Mouse (Mus musculus) E14TG2a.4 (cell line): Measurements from ENCODE around the gene Mst1r.

ENCODE experiments used
- H3K27me3 ChIP-seq: 2 replicates; pipeline ENCODE4 v1.6.1; 2014; ENCODE audit warnings: low read length, control low read depth; ENCODE audit not compliant: insufficient read depth
- H3K36me3 ChIP-seq: 2 replicates; pipeline ENCODE4 v1.6.1; 2014; ENCODE audit warnings: low read length, control low read depth; ENCODE audit not compliant: insufficient read depth
- H3K4me1 ChIP-seq: replicated peaks from 2 replicates; pipeline ENCODE4 v1.6.1; 2014; ENCODE audit warnings: low read depth, low read length, control low read depth
- H3K4me3 ChIP-seq: replicated peaks from 2 replicates; pipeline ENCODE4 v1.5.1; 2014; ENCODE audit warnings: mild to moderate bottlenecking, low read length
- H3K9me3 ChIP-seq: 2 replicates; pipeline ENCODE4 v1.6.1; 2014; ENCODE audit warnings: low read length, control low read depth
- CTCF ChIP-seq: conservative IDR thresholded peaks from 2 replicates; pipeline ENCODE4 v1.5.1; 2014; ENCODE audit warnings: low read length
- NANOG ChIP-seq: IDR thresholded peaks from 2 replicates; pipeline ENCODE4 v1.6.1; 2014; ENCODE audit warnings: borderline replicate concordance, low read length, mixed read lengths
- POU5F1 ChIP-seq: IDR thresholded peaks from 2 replicates; pipeline ENCODE4 v1.6.1; 2014; ENCODE audit warnings: low read length, borderline replicate concordance

Mst1r gene

DNA sequence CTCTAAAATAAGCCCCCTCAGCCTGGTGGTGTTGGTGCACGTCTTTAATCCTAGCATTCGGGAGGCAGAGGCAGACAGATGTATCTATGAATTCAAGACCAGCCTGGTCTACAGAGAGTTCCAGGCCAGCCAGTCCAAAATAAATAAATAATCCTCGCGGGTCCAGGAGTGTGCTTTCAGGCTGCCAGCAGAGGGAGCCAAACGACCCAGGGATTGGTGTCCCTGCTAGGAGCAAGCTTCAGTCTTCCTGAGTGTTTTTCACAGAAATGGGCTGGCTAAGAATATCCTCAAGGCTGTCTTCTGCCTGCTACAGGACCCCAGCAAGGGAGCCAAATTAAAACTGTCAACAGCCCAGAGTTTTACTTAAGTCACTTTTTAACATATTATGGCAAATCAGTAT lies 57.0 kb downstream of the Mst1r start:
- Histone ChIP-seq H3K9me3 (no peaks in the 10 kb centered on the region), H3K4me1 (peaks cover 65% of the 10 kb centered on the region), H3K4me3 (no peak overlapping the region), H3K27me3 (no peaks in the 10 kb centered on the region), H3K36me3 (peaks cover 100% of the 10 kb centered on the region)
- TF ChIP-seq CTCF: peak; percentile 96
- no peak for TF ChIP-seq NANOG

DNA sequence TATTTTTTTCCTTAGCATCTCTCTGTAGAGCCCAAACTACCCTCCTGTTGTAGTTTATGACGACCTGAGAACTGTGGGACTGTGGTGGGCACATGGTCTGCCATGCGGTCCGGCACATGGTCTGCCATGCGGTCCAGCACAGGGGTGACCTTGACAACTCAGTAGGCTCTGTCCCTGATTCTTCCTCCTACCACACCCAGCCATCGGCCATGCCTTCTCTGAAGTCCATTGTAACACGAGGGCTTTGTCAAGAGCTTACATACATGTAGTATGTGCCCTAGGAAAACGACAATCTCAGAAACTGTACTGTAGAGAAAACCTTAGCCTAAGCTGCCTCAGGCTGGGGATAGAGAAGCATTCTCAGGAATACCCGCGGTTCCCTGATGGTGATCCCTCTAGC lies 58.0 kb downstream of the Mst1r start:
- Histone ChIP-seq H3K4me3 (no peak overlapping the region), H3K4me1 (peaks cover 58% of the 10 kb centered on the region), H3K36me3 (peaks cover 100% of the 10 kb centered on the region), H3K9me3 (no peaks in the 10 kb centered on the region), H3K27me3 (no peaks in the 10 kb centered on the region)
- TF ChIP-seq CTCF (no peak), POU5F1 (no peak), NANOG (no peak)

DNA sequence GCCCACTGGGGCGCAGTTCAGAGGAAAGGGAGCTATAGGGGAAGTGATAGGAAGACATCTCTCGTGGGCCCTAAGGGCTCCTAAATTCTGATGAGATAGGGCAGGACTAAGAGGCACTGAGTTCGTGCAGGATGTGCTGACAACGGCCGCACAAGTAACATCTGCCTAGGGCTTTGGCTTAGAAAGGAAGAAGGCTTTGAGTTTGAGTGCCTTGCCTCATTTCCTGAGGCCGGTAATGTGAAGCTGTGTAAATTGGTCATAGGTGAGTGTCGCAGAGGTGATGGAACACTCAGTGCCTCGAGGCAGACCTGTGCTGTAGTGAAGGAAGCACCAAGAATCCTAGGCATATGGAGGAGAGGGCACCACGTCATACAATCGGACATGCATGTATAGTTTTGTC lies 60.0 kb downstream of the Mst1r start:
- Histone ChIP-seq H3K4me1 (peaks cover 58% of the 10 kb centered on the region), H3K9me3 (no peaks in the 10 kb centered on the region), H3K27me3 (no peaks in the 10 kb centered on the region), H3K4me3 (no peak overlapping the region), H3K36me3 (peaks cover 100% of the 10 kb centered on the region)
- TF ChIP-seq NANOG (no peak), CTCF (no peak)

DNA sequence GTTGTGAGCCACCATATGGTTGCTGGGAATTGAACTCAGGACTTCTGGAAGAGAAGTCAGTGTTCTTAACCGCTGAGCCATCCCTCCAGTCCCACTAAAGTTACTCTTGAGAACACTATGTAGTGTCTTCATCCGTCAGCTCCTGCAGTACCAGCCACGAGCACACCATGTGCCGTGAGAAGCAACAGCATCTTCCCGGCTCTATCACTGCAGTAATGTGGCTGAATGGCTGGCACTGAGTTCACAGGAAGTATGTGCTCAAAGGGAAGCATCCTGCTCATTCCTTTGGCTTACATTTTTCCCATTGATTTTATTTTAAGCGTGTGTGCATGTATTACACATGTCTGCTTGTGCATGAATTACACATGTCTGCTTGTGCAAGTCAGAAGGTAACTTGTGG lies 60.8 kb downstream of the Mst1r start:
- Histone ChIP-seq H3K9me3 (no peaks in the 10 kb centered on the region), H3K27me3 (no peaks in the 10 kb centered on the region), H3K36me3 (peaks cover 100% of the 10 kb centered on the region), H3K4me3 (no peak overlapping the region), H3K4me1 (peaks cover 58% of the 10 kb centered on the region)
- TF ChIP-seq NANOG (no peak), CTCF (no peak), POU5F1 (no peak)

DNA sequence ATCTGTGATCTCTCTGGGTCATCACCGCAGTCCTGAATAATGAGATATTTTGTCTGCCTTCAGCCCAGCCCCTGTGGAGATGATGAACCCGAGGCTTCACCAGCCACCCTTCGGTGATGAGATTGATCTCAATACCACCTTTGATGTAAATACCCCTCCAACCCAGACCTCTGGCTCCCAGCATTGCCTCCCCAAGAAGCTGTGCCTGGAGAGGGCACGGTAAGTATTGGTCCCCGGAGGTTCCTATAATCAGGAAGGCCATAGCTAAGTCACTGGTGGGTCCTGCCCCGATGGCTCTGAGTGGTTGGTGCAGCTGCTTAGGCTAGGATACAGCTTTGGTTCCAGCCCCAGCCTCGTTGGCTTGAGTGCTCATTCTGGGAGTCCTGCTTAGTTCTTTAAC lies 61.9 kb downstream of the Mst1r start:
- peaks cover 100% of the 10 kb centered on the region for H3K36me3 ChIP-seq
- no peak overlapping the region for H3K4me3 ChIP-seq
- H3K4me1 ChIP-seq: peaks cover 48% of the 10 kb centered on the region
- no peaks in the 10 kb centered on the region for H3K9me3 ChIP-seq
- H3K27me3 ChIP-seq: no peaks in the 10 kb centered on the region
- TF ChIP-seq NANOG (no peak), POU5F1 (no peak), CTCF (no peak)
